Mouse (Mus musculus) NIH3T3 (cell line): Measurements from ENCODE around the gene 1700020N01Rik.
A peak's percentile ranks its signal among the peaks of the same experiment; 100 is the strongest.

Source experiments
- DNase-seq: peaks from one replicate; pipeline ENCODE4 v3.0.0-alpha.2; 2012; ENCODE audit warnings: low read depth

1700020N01Rik gene

DNA sequence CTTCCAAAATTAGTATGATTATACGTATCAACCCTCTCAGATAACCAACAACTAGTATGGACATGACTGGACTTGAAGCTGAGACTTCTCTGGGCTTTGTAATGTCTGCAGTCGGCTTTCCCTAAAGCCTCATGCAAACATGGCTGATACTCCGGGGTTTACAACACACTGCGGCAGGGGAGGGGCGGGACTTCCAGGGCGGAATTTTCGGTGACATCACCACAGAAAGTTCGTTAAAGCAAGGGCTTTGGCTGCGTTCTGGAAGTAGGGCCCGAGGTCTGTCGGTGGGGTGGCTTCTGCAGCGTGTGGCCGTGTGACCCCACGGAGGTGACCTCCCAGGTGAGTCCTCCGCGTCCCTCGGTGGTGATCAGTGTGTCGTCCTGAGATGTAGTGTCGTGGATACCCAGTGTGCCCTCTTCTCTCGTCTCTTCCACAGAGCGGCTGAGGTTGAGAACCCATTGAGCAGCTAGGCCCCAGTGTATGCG lies at the start of gene 1700020N01Rik:
TSS of gene 1700020N01Rik (plus strand) at position 250 of the 485 bp plus-strand sequence.
- no peak for DNase-seq

DNA sequence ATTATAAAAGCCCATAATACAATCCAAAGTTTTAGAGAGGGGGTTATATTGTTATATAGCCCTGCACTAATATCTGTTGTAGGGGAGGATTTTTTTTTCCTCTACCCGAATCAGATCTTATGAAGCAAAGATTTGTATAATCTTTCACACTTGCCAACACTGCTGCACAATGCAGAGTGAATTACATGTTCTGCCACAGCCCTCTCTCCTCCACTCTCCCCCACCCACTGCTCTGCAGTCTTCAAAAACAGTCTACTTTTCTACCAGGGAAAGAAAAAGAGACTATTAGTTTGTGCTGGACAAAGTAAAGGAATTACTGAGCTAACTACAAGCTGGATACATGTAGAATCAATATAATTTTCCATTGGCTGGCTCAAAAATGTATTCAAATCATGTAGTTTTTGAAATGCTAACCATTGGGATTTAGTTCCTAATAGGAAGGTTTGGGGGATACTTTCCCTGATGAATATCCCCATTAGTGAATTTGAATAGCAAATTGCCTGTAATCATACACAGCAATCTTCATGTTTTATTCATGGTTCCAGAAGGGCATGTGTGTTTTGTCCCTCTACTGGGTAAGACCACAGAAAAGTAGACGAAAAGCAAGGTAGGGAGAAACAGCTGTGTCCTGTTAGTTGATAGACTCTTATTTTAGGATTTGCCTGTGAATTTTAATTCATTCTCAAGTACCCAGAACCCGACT lies 49.2 kb upstream of the 1700020N01Rik start:
- DNase-seq: no peak

DNA sequence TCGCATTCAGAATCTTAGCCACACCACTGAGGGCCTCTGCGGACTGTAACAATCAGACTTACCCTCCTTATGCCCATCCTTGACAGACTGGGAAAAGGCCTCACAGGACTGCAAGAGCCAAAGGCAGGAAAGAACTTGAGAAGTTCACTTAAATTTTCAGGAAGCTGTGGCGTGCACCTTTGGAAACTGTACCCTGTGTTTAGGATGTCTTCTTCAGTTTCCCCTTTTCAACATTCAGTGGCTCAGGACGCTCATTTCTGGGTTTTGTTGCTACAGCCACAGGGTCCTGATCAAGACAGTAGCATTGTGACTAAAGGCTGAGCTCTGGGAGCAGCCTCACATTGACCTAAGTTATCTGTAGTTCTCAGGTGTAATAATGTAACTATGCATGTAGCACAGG lies 48.2 kb upstream of the 1700020N01Rik start:
- DNase-seq: no peak

DNA sequence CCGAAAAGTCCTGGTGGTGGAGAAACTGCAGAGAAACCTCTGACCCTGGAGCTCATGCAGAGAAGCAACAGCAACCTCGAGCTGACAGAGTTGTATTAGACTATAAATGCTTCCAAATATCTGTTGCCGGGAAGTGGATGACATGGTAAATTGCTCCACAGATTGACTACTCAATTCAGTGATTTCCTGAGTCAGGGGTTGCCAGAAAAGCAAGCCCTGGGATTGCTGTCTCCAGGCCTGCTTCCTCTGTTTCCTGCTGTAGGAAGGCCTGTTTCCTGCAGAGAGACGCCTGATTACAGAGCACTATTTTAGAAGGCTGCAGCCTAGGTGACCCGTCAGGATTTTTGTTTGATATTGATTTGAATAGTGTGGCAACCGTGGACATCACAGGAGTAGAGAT lies 47.5 kb upstream of the 1700020N01Rik start:
- DNase-seq: no peak

DNA sequence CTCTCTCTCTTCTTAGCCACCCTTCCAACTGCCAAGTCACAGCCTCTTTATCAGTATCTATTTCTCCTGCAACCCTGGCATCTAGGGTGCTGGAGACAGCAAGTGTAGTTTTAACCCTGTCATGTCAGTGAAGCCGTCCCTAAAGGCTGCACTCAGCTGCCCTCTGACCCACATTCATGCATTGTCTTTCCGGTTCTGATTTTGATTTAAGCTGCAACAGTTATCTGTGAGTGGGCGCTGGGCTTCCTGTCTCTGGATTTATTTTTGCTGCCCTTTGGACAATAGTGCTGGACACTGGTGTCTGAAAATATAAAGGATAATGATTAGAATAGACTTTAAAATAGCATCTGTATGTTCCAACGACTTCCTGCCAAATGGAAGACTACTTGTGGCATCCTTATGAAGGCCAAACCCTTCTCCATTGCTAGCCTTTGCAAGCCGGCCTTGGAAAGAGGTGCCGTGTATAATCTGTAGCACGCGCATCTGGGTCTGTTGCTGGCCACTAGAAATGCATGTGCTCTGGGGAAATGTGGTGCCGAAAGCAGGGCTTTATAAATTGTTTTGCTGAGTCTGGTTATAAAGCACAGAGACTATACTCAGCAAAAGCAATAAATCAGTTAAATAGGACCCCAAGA lies 44.0 kb upstream of the 1700020N01Rik start:
- no peak for DNase-seq

DNA sequence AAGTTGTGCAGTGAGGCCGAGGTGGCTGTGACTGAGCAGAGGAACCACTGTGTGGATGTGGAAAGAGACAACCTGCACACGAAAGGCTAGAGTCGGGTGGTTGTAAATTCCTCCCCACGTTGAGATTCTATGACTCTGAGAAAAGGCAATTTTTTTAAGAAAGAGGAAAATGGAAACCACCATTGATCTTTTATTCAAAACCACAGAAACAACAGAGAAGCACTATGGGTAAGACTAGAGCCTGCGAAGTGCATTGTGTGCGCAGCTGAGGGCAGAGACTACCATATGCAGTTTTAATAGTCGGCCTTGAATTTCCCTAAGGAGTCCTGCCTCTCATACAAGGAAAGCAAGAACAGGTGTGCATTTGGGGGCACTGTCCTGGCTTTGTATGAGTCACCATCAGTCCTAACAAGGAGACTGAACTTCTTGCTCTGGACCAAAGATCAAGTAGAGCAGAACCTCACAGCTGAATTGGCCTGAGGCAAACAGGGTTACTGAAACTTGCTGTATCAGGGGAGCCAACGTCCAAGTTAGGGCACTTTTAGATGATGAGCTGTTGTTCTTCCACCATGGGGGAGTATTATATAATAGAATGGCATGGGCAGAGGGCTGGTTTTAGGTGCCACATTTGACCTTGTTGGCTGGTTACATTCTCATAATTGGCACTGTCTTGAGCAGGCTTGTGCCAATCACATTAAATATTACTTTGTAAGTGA lies 39.8 kb upstream of the 1700020N01Rik start:
- DNase-seq: no peak

DNA sequence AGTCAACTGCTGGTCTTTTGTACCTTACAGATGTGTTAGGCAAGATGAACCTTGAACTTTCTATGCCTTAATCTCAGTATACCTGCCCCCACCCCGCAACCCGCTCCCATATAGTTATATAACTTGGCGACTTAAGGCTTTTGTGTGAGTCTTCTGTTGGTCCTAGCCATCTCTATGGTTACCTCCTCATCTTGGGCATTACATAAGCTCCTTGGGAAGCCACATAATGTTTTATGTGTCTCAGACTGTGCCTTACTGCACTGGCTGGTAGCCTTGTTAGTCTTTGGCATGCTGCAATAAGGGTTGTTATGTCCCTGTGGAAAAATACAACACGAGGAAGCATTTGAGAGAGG lies 39.3 kb upstream of the 1700020N01Rik start:
- DNase-seq: no peak

DNA sequence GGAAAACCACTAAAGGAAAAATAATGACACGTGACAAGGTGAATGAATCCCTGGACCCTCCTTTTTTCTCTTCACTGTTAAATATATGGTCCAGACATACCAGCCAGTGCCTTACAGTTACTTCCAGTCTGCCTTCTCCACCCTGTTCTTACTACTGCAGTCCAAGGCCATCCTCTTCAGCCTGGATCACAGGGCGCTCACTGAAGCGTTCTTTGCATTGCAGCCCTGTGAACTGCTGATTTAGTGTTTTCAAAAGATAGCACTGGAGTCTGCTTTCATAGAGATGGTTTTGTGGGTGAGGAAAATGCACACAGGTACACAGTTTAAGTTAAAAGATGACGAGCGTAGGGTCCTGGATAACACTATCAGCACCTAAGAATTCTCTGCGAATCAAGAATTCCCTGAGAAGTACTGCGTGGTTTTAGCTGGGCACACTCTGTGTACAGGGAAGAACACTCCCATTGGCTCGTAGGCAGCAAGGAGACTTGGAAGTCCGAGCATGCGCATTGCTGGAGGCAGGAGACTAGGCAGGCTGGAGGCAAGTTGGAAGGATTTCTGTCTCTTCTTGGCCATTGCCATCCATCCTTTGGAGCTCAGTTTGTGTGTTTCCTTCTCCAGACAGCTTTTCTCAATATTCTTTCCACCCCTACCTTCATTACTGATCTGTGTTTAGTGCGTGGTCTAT lies 37.9 kb upstream of the 1700020N01Rik start:
- DNase-seq: no peak

DNA sequence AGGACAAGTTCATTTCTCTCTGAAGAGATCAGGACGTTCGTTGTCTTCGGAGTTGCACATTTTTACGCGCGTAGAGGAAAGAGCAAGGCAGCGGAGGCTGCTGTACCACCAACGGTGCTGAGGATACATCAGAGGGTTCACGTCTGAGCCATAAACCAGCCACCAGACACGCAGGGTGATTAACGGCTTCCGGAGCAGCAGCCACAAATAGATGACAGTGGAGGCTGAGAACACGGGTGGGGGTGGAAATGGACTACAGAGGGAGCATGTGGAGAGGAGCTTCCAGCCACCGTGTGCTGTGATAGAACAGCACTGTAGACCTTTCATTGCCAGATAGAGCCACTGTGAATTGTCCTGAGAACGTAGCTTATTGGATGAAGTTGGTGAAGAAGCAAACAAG lies 33.2 kb upstream of the 1700020N01Rik start:
- DNase-seq: no peak

DNA sequence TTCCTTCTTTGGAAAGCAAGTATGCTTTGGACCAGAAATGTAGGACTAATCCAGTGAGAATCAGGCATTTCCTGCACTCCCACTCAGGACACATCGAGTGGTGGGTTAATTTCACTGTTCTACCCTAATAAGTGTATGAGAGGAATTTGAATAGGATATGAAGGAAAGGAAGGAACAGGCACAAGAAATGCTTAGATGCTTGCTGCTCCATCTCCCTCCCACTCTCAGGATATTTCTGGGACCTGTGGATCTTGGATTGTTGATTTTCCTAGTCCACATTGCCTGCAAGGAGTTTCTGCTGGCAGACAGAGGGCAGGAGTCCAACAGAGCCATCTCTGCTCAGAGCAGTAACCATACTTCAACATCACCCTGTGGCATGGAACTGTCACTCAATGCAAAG lies 31.8 kb upstream of the 1700020N01Rik start:
- DNase-seq: no peak

DNA sequence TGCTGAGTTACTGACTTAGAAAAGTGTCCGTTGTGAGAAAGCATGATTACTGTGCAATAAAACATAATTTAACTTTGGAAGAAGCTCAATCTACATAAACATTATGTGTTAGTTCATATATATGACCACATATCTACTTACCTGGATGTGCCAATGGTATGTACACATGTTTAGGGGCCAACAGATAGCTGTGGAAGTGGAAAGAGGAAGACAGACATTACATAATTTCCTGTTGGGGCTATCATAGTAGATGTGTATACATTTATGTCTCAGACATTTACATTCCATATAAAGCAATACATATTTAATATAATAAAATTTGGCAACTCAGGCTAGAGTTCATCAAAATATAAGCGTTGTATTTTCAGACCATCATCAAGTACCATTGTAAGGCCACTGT lies 29.5 kb upstream of the 1700020N01Rik start:
- DNase-seq: no peak

DNA sequence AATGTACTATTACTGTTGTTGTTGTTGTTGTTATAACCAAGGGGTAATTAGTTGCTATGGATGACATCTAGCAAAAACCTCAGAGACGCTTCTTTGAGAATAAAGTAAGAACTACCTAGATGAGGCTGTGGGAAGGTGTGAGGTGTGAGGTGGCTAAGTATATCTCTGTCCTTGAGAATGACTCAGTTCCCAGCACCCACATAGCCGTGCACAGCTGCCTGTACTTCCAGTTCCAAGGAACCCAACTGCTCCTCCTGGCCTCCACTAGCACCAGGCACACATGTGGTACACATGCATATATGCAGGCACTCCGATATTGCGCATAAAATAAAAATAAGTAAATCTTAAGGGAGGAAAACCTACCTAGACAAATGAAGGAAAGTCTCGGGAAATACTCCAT lies 28.8 kb upstream of the 1700020N01Rik start:
- no peak for DNase-seq

DNA sequence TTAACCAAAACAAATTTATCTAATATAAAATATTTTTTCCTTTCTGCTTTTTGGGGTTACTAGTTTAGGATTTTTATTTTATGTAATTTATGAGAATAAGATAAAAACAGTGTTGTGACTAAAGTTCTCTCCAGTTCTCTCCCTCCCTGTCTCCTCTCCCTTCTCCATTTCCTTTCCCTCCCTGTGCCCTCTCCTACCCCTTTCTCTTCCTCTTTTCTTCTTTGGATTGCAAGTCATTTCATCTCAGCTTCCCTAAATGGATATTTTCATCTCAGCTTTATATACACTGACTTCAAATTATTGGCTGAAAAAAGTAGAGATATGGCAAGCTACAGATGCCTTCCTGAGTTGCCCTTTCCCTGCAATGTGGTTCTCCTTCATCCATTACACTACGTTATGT lies 26.9 kb upstream of the 1700020N01Rik start:
- DNase-seq: no peak

DNA sequence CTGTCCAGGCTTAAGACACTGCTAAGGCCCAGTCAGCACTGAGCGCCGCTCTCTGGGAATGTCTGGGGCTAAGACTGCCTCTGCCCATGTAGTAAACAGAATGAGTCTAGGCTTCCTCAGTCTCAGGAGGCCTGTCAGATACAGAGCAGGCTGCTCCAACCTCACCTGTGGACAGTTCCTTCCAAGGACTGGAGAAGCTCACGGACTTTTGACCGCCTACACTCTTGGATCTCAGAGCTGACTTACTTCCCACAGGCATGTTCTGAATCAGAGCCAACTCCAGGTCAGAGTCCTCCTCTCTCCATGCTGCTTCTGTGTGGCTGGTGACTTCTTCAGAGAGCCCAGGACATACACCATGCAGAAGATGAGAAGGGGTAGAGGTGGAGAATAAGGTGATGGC lies 21.3 kb upstream of the 1700020N01Rik start:
- no peak for DNase-seq

DNA sequence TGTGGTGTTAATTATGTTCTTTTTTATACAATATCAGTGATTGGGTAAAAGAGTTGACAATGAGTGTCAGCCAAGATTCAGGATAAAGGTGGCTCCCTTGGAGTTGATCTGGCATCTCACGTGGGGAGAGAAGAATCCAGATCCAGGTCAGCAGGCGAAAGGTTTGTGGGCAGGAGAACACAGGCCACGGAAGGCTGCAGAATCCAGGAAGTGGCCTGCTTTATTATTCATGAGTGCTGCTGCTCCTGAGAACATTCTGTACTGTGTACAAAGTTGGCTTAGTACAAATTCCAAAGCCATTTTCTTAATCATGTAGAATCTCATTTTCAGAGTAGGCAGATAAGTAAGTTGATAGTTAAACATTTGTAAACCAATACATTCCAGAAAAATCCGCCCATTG lies 19.2 kb upstream of the 1700020N01Rik start:
- no peak for DNase-seq

DNA sequence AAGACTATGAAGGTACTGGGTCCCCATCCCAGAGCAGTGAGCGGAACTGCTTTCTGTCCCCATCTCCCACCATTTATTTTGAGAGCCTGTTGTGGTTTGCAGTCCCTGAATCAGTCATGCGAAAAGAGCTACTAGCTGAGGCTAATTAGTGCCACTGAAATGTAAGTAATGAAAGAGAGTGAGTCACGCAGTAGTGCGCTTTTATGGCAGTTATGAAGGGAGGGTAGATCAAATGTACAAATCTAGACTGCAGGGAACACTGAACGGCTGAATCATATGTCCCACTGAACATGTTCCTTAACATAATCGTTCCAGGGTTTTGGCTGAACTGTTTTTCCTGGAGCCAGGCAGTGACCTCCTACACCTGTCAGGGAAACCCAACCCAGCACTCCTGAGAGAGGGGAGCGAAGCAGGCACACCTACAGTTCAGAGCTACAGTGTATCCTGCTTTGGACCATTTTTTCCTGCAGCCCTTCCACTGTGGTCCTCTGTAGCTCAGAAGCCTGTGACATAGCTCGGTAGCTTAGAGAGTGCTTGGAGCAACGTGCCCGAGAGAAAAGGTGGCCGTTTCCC lies 17.1 kb upstream of the 1700020N01Rik start:
- DNase-seq: no peak

DNA sequence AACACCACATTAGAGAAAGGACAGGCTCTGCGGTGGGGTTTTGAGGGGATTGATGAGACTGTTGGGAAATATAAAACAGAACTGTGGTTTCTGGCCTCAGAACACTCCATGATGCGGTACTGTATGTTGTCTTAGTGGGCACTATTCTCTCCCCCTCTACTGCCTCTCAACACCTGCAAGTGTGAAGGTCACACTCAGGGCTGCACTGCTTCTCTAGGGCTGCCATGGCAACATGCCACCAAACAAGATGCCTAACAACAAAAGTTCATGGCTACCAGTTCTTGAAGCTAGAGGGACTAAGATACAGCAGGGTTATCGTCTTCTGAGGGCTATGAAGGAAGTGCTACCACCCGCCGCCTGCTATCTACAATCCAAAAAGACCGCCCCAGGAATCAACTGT lies 15.1 kb upstream of the 1700020N01Rik start:
- peak; percentile 13 for DNase-seq

DNA sequence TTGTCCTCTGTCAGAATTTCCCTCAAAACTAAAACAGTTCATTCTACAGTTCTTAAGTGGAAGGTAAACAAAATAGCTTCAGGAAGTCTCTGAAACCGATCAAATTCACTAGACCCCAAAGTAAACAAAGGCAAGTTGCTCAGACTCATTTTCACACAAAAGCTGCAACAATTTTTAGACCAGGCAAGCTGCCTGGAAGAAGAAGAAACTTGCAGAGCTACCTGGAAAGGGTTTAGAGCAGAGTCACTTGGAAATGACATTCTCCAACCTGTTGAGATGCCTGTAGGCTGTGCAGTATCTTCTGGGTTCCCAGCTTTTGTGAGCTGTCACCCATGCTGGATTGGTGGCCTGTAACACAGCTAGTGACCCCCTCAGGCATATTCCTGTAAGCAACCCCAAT lies 11.4 kb upstream of the 1700020N01Rik start:
- DNase-seq: no peak

DNA sequence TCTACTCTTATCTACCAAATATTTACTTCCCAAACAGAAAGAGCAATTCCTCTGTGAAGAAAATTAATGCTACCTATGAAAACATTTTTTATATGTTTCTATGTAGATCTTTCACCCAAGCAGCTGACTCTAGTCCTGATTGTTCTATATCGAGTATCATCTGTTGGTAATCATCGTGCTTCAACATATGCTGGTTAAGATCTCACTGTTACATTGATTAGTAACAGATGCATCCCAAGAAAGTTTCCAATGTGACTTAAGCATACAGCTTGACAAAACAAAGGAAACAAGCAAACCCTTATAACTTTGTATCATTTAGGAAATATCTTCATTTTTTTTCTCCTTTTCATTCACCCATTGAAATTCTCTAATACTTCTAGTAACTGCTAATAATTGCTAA lies 5.9 kb upstream of the 1700020N01Rik start:
- DNase-seq: peak; percentile 22

DNA sequence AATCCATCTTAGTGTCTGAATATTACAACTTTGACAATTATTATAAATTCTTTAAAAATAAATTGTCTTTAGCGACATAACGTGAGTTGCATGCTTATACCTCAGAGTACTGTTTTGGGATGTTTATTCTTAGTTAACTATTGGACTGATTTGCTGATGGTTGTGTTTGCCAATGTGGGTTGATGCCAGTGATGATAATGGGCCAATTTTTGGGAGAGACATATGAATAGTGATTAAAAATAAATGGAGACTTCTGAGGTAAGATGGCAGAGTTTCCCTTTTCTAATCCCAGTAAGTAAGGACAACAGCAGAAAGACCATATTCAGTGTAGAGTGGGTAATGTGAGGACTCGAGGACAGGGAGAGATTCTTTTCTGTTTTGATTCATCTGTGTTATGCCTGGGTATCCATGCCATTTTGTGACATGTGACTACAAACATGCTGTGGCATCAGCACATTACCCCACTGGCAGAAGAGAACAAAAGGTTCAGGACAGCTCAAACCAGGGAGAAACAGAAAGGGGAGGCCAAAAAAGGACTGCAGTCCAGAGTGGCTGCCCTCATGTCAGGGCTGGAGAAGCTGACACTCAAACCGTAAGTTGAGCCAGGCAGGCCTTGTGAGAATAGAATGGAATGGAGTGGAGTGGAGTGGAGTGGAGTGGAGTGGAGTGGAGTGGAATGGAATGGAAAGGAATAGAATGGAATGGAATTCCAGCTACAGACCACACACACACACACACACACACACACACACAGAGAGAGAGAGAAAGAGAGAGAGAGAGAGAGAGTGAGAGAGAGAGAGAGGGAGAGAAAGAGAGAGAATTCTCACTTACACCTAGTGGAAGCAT lies 4.7 kb upstream of the 1700020N01Rik start:
- no peak for DNase-seq

DNA sequence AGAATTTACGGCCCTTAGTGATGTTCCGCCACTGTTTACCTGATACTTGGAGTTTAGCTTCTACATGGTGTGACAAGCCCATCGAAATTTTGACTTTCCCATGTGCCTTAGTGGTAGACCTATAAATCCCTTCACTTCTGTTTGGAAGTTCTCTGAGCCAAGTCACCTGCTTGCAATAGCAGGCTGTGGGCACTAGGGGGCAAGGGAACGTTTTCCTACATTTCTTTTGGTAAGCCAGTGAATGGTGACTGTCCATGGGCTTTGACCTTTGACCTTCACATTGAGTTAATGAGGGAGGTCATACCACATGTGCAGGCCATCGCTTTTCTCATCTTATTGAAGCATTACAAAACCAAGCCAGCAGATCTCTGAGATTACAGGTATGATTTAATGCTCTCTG lies 8.0 kb downstream of the 1700020N01Rik start:
- peak; percentile 77 for DNase-seq
